Mouse (Mus musculus): Measurements from ENCODE around the gene Il17rb. TPM values are rescaled to one million over a fixed set of nuclear protein-coding genes. Genes with fewer than 3 reads are reported as not detected.

Il17rb gene
- polyA plus RNA-seq (2021; fragmentation: Nextera tagmentation) = 0.67 and 0.90 TPM in 2 replicates
- long read RNA-seq, experiment 1 = 0 reads
- long read RNA-seq, experiment 2, partial matches to known transcripts = 1 of 7 reads
- long read RNA-seq, experiment 2, other reads (novel, unspliced or antisense) = 2 of 7 reads

DNA sequence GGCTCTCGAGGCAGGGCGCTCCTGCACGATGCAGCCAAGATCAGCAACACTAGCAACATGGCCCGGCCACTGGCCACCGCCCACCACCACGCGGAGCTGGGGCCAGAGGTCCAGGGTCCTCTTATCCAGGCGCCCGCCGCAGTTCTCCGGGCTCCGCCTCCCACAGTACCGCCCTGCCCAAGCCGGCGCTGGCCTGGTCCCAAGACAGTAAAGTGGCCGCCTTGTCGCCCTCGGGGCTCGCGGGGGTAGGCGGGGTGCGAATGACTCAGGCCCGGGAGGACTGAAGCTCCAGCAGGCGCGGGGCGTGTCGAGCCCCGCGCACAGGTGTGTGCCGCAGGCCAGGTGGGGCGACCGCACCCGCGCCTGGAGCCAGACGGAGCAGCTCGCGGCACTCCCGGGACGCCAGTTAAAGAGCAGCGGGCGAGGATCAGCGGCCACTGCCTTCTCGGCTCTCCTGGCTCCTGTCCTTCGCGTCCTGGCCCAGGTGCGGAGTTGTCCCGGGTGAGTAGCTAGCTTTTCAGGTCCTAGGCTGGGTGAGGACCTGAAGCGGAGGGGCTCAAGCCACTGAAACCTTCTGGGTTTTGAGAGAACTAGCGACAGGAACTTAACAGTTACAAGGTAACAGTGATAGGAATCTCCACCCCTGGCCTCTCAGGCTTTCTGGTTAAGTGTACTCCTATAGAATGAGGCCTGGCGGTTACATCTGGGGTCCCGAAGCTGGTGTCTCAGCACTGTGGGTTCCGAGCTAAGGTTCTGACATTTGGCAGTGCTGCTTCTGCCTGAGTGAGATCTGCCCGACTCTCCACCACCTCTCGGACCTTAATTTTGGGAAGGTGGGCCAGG is at the start of gene Il17rb, which contains the start of gene Chdh:
Il17rb (minus strand) TSS at position 164 of the 843 bp plus-strand sequence.
Chdh (plus strand) TSS at position 291 of the 843 bp plus-strand sequence.

GRCm38 (mm10) chr14:29978254-29979204 is 30.2 kb downstream of the Il17rb start, which contains the start of gene Actr8:
Gene Actr8 (plus strand): TSS chr14:29978337.

GRCm38 (mm10) chr14:29968075-29968821 is 40.4 kb downstream of the Il17rb start, which contains the start of gene Selenok:
Gene Selenok (plus strand): TSS chr14:29968308.

Small RNA genes within 50 kb of the gene (microRNA-seq; reads per million reads assigned to microRNA genes)
- gene Mir6947 = 1.7 reads per million

Other genes starting within 250 kb of the Il17rb start
- gene Selenok, start 40.6 kb downstream of the Il17rb start, polyA plus RNA-seq (2021; fragmentation: Nextera tagmentation) = 488 and 511 TPM in 2 replicates
- 44.2 and 47.6 TPM in 2 replicates for gene Actr8, start 30.6 kb downstream of the Il17rb start, polyA plus RNA-seq (2021; fragmentation: Nextera tagmentation)
- 0.50 and 0.87 TPM in 2 replicates for gene Chdh, start 127 bp upstream of the Il17rb start, polyA plus RNA-seq (2021; fragmentation: Nextera tagmentation)

Data from layer of hippocampus, adult 6 months (tissue).